Mouse (Mus musculus): ENCODE data around the gene Clstn3. TPM values are rescaled to one million over a fixed set of nuclear protein-coding genes. Genes with fewer than 3 reads are reported as not detected.
"Not testable (repeated sequence)": the region's sequence is repeated elsewhere in the genome, so short reads cannot be mapped to it uniquely, and the experiment has no call there.

Gene Clstn3
- total RNA-seq, 2 experiments from 2014 or later = 283 to 312 TPM

GRCm38 (mm10) chr6:124449668-124450383 lies 14.8 kb downstream of the Clstn3 start:
- no peak for DNase-seq (ENCODE audit: low spot score in 2 of 2)

- no peak for DNase-seq (ENCODE audit: low spot score in 2 of 2)
These were observed 15.5 kb downstream of the Clstn3 start for GRCm38 (mm10) chr6:124448959-124449667.

- no peak for DNase-seq (ENCODE audit: low spot score in 2 of 2)
These were observed 16.3 kb downstream of the Clstn3 start for GRCm38 (mm10) chr6:124448186-124448852.

- DNase-seq (ENCODE audit: low spot score in 2 of 2) = no peak
These were observed 17.2 kb downstream of the Clstn3 start for GRCm38 (mm10) chr6:124447356-124447755.

GRCm38 (mm10) chr6:124446459-124446858 lies 18.1 kb downstream of the Clstn3 start:
- DNase-seq (ENCODE audit: low spot score in 2 of 2) = no peak

GRCm38 (mm10) chr6:124446024-124446423 lies 18.6 kb downstream of the Clstn3 start:
- DNase-seq (ENCODE audit: low spot score in 2 of 2) = no peak

- no peak for DNase-seq (ENCODE audit: low spot score in 2 of 2)
These were observed 21.3 kb downstream of the Clstn3 start for GRCm38 (mm10) chr6:124443338-124443737.

- no peak for DNase-seq (ENCODE audit: low spot score in 2 of 2)
These were observed 28.3 kb downstream of the Clstn3 start for GRCm38 (mm10) chr6:124436245-124436644.

- no peak for DNase-seq (ENCODE audit: low spot score in 2 of 2)
These were observed 29.4 kb downstream of the Clstn3 start for GRCm38 (mm10) chr6:124435173-124435572.

- no peak for DNase-seq (ENCODE audit: low spot score in 2 of 2)
These were observed 30.8 kb downstream of the Clstn3 start for GRCm38 (mm10) chr6:124433688-124434324.

GRCm38 (mm10) chr6:124430784-124431495 lies 33.7 kb downstream of the Clstn3 start:
- DNase-seq (ENCODE audit: low spot score in 2 of 2) = no peak

GRCm38 (mm10) chr6:124430379-124430778 lies 34.2 kb downstream of the Clstn3 start:
- DNase-seq (ENCODE audit: low spot score in 2 of 2) = no peak

- no peak for DNase-seq (ENCODE audit: low spot score in 2 of 2)
These were observed 36.6 kb downstream of the Clstn3 start for GRCm38 (mm10) chr6:124427791-124428576.

- no peak for DNase-seq (ENCODE audit: low spot score in 2 of 2)
These were observed 37.3 kb downstream of the Clstn3 start for GRCm38 (mm10) chr6:124427289-124427688.

GRCm38 (mm10) chr6:124426604-124427003 lies 38.0 kb downstream of the Clstn3 start:
- no peak for DNase-seq (ENCODE audit: low spot score in 2 of 2)

GRCm38 (mm10) chr6:124425523-124425922 lies 39.1 kb downstream of the Clstn3 start:
- DNase-seq (ENCODE audit: low spot score in 2 of 2) = no peak

- not testable (repeated sequence) for DNase-seq (ENCODE audit: low spot score in 2 of 2)
These were observed 39.6 kb downstream of the Clstn3 start for GRCm38 (mm10) chr6:124425042-124425441.

GRCm38 (mm10) chr6:124424068-124424498 lies 40.5 kb downstream of the Clstn3 start:
- DNase-seq (ENCODE audit: low spot score in 2 of 2) = no peak

GRCm38 (mm10) chr6:124418686-124419085 lies 45.9 kb downstream of the Clstn3 start:
- no peak for DNase-seq (ENCODE audit: low spot score in 2 of 2)

Measured in layer of hippocampus, postnatal 14 days (tissue).